Mouse (Mus musculus): ENCODE measurements at regions not wholly inside any gene's neighbourhood (a gene's known extent, or its start where the extent isn't known, plus 50 kb on each side); places are given as distances from the start of the nearest gene placed in this dataset.
A peak's percentile ranks its signal among the peaks of the same experiment; 100 is the strongest.
"Not testable (repeated sequence)": the region's sequence is repeated elsewhere in the genome, so short reads cannot be mapped to it uniquely, and the experiment has no call there.

GRCm38 (mm10) chr12:27977548-27978256, 574.5 kb downstream of the Dcdc2c start:
- no peak for DNase-seq (ENCODE audit: low read depth)

- no peak for DNase-seq (ENCODE audit: low read depth)
These were observed 589.3 kb downstream of the Dcdc2c start for GRCm38 (mm10) chr12:27962908-27963307.

GRCm38 (mm10) chr12:27960064-27960463, 592.1 kb downstream of the Dcdc2c start:
- DNase-seq (ENCODE audit: low read depth) = no peak

- no peak for DNase-seq (ENCODE audit: low read depth)
These were observed 604.6 kb downstream of the Dcdc2c start for GRCm38 (mm10) chr12:27947646-27948045.

GRCm38 (mm10) chr12:27946866-27947459, 604.6 kb upstream of the Sox11 start:
- DNase-seq (ENCODE audit: low read depth) = no peak

- no peak for DNase-seq (ENCODE audit: low read depth)
These were observed 603.0 kb upstream of the Sox11 start for GRCm38 (mm10) chr12:27945411-27945810.

GRCm38 (mm10) chr12:27941053-27941452, 598.7 kb upstream of the Sox11 start:
- no peak for DNase-seq (ENCODE audit: low read depth)

- no peak for DNase-seq (ENCODE audit: low read depth)
These were observed 590.2 kb upstream of the Sox11 start for GRCm38 (mm10) chr12:27932382-27933140.

- DNase-seq (ENCODE audit: low read depth) = no peak
These were observed 586.1 kb upstream of the Sox11 start for GRCm38 (mm10) chr12:27928366-27928963.

- DNase-seq (ENCODE audit: low read depth) = no peak
These were observed 584.4 kb upstream of the Sox11 start for GRCm38 (mm10) chr12:27926730-27927129.

GRCm38 (mm10) chr12:27920607-27921006, 578.2 kb upstream of the Sox11 start:
- DNase-seq (ENCODE audit: low read depth) = no peak

- no peak for DNase-seq (ENCODE audit: low read depth)
These were observed 574.1 kb upstream of the Sox11 start for GRCm38 (mm10) chr12:27916401-27916920.

GRCm38 (mm10) chr12:27909417-27910100, 567.2 kb upstream of the Sox11 start:
- DNase-seq (ENCODE audit: low read depth) = no peak

- not testable (repeated sequence) for DNase-seq (ENCODE audit: low read depth)
These were observed 554.3 kb upstream of the Sox11 start for GRCm38 (mm10) chr12:27896682-27897081.

- DNase-seq (ENCODE audit: low read depth) = no peak
These were observed 539.3 kb upstream of the Sox11 start for GRCm38 (mm10) chr12:27881720-27882119.

- DNase-seq (ENCODE audit: low read depth) = no peak
These were observed 524.0 kb upstream of the Sox11 start for GRCm38 (mm10) chr12:27866421-27866820.

GRCm38 (mm10) chr12:27849537-27849936, 507.2 kb upstream of the Sox11 start:
- peak; percentile 3 for DNase-seq (ENCODE audit: low read depth)

- DNase-seq (ENCODE audit: low read depth) = no peak
These were observed 506.7 kb upstream of the Sox11 start for GRCm38 (mm10) chr12:27849099-27849498.

GRCm38 (mm10) chr12:27848141-27848540, 505.8 kb upstream of the Sox11 start:
- DNase-seq (ENCODE audit: low read depth) = no peak

- DNase-seq (ENCODE audit: low read depth) = no peak
These were observed 505.0 kb upstream of the Sox11 start for GRCm38 (mm10) chr12:27847397-27847796.

GRCm38 (mm10) chr12:27844958-27845357, 502.6 kb upstream of the Sox11 start:
- DNase-seq (ENCODE audit: low read depth) = no peak

- no peak for DNase-seq (ENCODE audit: low read depth)
These were observed 496.6 kb upstream of the Sox11 start for GRCm38 (mm10) chr12:27838955-27839354.

All from c-Kit-positive CD71-negative TER-119-negative erythroid progenitor cells, embryonic 14.5 days (primary cell).